Mouse (Mus musculus) adrenal gland, adult 8-10 months (tissue): Measurements from ENCODE around the gene Srp72. TPM values are rescaled to one million over a fixed set of nuclear protein-coding genes. Genes with fewer than 3 reads are reported as not detected.
A peak's percentile ranks its signal among the peaks of the same experiment; 100 is the strongest.
"Not testable (repeated sequence)": the region's sequence is repeated elsewhere in the genome, so short reads cannot be mapped to it uniquely, and the experiment has no call there.

Experiments used
- DNase-seq: peaks from one replicate; pipeline ENCODE4 v3.0.0; 2022
- total RNA-seq, 4 experiments: library from RNA; stranded (reverse); gene quantifications; 2 replicates each; pipeline ENCODE4 v1.2.4; 2022

The Srp72 gene
- total RNA-seq, 4 experiments from 2014 or later, result 124 to 171 (median 156) TPM

DNA sequence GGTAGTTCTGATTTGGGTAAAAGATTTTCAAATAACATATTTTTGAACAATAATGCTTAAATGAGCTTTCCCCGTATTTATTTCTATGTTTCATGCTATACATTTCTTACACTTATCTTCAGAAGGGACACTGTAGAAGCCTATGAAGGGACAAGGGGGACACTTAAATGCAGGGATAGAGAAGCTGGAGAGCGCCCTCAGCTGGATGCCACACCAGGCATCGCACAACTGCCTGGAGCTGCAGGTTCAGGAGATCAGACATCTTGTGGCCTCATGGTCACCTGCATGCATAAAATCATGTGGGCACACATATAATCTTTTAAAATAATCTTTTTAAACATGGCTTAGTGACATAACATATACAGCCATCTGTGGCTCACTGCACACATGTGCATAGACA is 9.8 kb upstream of the Srp72 start:
- DNase-seq, result no peak

DNA sequence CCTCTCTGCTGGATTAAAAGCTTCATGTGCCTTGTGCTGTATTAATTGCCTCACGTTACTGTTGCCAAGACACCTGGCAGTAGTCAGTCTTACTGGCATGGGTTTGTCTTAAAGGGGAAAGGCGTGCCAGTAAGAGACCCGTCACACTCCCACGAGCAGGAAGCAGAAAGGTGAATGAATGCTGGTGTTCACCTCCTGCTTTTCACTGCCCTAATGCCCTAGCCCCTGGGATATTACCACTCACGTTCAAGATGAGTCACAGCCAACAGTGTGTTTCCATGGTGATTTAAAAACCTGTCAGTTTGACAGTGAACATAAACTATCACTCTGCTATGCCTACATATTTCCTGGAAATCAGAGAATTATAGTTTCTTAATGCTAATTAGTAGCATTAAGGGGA is 5.2 kb upstream of the Srp72 start:
- DNase-seq, result no peak

DNA sequence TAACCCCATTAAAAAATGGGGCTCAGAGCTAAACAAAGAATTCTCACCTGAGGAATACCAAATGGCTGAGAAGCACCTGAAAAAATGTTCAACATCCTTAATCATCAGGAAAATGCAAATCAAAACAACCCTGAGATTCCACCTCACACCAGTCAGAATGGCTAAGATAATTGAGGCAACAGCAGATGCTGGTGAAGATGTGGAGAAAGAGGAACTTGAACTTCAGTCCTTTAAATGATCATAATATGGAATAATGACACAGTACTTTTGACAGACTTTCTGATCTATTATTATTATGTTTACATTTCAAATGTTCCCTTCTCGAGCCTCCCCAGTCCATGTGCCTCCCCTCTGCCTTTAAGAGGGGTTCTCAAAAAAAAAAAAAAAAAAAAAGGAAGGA is 3.4 kb upstream of the Srp72 start:
- DNase-seq, result not testable (repeated sequence)

DNA sequence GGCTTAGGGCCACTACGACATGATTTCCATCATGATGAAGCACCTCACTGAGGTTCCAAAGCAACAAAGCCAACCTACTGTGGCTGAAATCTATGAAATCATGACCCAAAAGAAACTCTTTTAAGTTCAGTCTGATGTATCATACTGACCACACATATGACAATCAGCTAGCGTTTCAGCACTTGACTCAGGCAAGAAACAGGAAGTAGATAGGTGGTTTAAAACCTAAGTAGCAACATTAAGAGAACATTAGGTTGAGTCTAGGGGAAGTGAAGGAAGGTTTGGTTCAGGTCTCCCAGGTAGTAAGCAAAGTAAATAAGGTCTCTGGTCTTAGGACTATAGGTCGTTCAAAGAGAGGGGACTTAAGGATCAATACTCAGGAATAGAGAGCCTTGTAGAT is 995 bp upstream of the Srp72 start:
- DNase-seq, result no peak

DNA sequence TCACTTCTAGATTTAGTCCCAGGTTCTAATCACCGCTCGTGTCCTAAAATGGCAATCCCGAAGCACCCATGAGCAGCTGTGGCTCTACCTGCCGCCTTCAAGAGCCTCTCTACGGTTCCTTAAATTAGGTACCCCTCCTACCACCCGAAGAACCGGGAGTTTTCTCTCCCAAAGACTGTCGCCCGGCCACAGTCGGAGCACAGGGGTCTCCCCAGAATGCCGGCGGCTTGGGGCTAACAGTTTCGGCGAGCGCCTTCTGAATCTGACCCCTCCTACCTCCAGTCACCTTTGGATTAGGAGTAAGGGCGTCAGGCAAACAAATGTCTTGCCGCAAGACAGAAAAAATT is 303 bp upstream of the Srp72 start:
- no peak for DNase-seq

DNA sequence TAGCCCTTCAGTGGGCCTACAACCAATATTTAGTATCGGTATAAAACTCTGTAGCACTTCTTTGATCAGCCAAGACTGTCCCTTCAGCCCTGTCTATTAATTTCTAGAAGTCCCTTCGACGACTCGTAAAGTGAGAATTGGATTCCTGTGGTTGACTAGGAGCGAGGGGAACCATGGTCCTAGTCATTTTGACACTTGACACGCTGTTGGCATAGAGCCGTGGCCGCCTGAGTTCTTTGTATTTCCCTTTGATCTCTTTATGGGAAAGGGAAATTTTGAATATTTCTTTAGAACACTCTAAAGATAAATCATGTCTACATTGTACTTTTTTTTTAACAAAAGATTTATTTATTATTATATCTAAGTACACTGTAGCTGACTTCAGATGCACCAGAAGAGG is 1.3 kb downstream of the Srp72 start:
- DNase-seq, result no peak

DNA sequence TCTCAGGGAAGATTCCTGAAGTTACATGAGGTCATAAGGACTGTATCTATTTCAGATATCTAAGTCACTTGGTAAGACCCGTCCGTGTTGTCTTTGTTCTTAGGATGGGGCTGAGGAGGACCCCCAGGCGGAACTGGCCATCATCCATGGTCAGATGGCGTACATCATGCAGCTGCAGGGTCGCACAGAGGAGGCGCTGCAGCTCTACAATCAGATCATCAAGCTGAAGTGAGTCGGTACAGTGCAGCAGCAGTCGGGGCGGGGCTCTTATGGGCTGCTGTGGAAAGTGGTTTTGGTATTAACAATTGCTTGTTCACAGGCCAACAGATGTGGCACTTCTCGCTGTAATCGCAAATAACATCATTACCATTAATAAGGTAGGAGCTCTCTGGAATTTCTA is 9.5 kb downstream of the Srp72 start:
- DNase-seq, result no peak

DNA sequence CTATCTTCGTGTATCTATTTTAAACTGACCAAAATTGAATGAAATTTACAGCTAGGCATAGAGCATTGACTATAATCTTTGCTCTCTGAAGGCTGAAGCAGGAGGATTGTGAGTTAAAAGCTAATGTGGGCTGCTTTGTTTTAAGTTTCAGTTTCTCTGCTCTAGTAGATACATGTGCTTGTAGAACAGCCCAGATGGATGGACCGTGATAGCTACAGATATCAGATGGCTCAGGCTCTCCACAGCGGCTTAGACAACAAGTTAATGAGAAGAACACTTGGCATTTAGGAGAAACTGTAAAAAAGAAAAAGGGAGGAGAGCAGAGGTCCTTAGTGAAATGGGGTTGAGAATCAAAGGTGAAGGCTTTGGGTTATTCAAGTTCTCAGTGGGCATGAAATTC is 16.3 kb downstream of the Srp72 start:
- DNase-seq, result no peak

DNA sequence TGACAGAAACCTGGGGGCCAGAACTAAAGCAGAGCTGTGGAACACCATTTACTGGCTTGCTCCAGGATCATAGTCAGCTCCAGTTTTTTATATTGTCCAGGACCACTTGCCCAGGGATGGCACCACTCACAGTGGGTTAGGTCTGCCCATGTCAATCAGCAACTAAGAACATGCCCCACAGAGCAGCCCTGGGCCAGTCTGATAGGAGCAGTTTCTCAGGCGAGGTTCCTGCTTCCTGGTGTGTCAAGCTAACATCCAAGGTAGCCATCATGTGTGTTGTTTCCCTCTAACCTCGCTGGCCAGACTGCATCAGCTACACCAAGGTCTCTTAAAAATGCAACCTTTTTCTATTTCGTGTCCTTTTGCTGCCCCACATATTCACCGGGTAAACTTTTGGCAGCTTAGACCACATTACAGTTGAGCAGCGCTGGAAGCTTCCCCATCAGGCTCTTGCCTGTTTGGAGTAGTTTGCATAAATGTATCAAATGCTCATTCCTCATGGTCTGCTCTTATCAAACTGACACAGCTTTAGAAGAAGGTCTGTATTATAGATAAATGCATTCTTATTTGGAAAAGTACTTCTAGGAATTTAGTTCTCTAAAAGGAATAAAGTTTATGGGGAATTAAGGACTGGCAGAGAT is 18.8 kb downstream of the Srp72 start:
- DNase-seq, result no peak

DNA sequence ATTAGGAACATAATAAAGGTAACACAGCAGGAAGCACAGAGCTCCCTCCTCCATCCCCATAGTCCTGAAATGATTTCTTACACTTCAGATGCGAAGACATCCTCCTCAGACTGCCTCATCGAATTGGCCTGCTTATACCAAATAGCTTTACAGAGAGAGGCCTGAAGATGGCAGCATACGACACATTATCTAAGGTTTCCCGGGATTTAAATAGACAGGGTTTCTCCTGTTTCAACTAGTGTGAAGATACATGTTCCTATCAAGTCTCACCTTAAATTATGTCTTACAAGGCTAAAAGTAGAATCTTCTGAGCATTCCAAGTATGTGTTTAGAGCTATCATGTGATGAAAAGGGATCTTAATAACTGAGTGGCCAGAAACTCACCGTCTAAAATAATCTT is 23.9 kb downstream of the Srp72 start:
- no peak for DNase-seq

DNA sequence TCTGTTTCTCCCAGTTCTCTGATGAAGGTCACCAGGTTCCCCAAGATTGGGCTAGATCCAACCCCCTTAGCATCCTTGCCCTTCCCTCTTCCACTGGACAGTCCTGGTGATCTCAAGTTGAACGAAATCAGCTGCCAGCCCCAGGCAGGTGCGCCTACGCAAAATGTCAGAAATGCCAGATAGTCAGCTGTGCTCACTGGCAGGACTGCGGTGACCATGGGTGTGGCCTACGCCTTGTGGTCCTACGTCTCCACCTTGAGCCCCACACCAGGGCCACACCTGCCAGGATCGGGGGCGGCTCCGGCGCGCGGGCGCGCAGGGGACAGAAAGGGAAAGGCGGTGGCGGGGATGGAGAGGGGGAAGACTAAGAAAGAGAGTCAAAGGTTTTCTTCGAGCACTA is 26.7 kb downstream of the Srp72 start:
- no peak for DNase-seq

DNA sequence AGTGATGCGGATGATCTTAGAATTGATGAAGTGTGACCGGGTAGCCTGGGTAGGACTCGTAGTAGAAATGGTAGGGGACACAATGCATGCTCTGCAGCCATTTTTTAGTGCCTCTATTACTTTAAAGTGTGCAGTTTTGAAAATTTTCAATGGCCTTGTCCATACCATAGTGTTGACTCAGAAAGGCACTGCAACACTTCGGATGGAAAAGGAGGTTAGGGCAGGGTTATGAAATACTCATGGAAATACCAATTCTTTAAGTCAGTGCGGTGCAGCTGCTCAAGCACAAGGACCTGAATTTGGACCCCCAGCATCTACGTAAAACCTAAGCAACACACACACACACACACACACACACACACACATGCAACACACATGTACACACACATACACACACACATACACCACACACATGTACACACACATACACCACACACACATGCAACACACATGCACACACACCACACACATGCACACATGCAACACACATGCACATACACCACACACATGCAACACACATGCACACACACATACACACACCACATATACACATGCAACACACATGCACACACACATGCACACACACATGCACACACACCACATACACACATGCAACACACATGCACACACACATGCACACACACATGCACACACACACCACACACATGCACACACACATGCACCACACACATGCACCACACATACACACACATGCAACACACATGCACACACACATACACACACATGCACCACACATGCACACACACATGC is 29.8 kb downstream of the Srp72 start, which contains the start of gene Arl9:
TSS of gene Arl9 (plus strand) at position 5 of the 771 bp plus-strand sequence.
- DNase-seq, result no peak

DNA sequence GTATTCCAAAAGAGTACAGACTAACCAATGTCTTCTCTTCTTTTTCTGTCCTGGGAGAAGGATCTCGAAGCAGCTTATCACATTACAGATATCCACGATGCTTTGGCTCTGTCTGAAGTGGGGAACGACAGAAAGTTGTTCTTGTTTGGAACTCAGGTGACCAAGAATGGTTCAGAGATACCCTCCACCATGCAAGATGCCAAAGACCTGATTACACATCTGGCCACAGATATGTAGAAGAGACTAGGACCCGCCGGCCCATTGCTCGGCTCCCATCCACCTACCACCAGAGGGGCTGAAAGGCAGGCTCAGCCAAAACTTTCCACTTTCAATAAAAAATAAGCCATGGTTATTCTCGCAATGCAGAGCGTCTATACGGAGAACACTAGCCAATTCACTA is 35.9 kb downstream of the Srp72 start:
- no peak for DNase-seq

DNA sequence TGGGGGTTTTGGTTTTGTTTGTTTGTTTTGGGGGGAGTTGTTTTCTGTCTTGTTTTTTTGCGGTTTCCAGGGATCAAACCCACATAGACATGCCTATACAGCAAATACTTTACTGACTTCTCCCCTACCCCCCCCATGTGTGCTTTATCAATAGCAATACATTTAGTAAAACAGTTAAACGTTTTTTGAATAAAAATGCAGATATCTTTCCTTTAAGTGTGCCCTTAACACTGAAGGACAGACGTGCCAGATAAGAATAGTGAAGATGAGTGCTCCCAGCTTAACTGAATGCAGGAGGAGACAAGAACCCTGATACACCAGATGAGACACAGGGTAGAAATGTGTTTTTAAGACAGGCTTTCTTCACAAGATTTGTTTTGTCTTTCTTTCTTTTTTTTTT is 36.6 kb downstream of the Srp72 start:
- DNase-seq, result no peak

DNA sequence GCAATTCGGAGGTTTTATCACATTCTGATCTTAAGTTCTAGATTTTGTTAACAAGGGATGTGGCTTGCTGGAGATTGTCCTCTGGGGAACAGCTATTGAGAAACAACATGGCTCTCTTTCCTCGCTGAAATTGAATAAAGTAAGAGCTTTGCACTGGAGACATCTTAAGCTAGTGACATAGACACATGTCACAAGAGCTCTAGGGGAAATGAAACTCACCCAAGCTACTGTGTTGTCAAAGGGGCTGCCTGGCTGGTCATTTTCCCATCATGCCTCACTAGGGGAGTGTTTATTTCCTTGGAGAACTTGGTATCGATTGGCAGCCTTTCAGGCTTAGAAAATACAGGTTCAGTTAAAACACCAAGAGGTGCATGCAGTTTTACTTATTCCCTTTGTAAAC is 38.7 kb downstream of the Srp72 start:
- DNase-seq, result no peak

DNA sequence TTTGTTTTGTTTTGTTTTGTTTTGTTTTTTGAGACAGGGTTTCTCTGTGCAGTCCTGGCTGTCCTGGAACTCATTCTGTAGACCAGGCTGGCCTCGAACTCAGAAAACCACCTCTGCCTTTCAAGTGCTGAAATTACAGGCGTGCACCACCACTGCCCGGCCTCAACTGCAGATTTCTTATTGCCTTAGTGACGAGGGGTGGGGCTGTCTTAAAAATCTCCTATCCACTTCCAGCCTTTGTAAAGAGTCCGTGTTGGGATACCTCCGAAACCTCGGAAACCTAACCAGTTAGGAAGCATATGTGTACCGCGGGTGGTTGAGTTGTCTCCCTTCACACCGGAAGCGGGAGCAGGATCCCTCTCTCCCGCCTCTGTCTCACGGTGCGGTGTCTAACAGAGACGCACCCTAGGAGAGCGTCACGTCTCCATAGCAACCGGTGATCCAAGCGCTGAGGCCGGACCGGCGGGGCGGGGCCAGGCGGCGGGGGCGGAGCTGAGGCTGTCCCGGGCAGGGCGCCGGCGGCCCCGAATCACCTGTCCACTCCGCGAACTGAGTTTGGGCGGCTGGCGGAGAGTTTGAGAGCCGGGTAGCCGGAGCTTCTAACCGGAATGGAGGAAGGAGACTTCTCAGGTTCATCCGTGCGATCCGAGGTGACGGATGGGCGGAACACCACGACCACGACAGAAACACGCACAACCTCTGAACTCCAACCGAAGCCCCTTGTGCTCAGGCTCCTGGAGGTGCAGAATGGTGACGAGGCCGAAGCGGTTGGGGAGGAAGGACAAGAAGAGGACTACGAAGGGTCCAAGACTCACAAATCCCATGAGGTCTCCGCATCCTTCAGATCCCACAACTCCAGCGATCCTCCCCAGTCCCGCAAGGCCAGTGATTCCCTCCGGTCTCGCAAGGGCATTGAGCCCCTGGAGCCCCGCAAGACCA is 41.3 kb downstream of the Srp72 start, which contains the start of gene Thegl:
TSS of gene Thegl (plus strand) at position 480 of the 939 bp plus-strand sequence.
- DNase-seq, result peak; percentile 68

DNA sequence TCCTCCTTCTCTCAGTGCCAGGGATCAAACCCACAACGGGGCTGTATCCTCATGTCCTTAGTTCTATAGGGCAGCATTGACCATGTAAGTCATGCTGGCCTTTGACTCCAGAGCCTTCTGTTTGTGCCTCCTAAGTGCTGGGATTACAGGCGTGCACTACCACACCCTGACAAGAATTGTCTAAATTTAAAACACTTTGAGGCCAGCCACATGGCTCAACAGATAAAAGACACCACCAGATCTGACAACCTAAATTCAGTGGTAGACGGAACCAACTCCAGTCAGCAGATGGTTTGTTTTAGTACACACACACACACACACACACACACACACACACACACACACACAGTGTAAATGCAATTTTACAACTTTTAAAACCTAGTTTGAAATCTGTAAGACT is 53.6 kb downstream of the Srp72 start:
- DNase-seq, result no peak

DNA sequence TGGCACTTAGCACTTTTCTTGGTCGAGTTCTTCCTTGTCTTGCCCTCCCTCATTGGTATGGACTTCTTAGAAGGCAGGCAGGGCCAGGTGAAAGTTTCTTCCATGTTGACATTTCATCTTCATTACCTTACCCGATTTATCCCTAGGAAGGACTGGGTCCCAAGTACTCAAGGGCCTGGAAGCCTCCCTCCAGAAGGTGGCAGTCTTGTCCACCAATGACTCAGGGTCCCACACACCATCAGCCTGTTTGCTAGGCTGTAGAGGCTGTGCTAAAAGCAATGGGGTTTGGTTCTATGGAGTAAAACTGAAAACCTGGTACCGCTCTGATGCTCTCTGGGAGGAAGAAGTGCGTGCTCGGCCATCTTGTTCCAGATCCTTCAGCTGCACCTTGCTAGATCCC is 55.3 kb downstream of the Srp72 start:
- peak; percentile 9 for DNase-seq

DNA sequence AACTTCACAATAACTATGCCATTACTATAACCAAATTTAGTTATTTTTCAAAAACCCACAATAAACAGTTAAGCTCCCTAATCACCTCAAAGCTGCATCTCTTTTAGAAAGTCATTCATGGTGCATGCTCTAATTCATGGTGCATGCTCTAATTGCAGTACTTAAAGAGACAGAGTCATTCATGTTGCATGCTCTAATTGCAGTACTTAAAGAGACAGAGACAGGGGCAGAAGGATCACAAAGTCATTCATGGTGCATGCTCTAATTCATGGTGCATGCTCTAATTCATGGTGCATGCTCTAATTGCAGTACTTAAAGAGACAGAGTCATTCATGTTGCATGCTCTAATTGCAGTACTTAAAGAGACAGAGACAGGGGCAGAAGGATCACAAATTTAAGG is 60.6 kb downstream of the Srp72 start:
- DNase-seq, result not testable (repeated sequence)

DNA sequence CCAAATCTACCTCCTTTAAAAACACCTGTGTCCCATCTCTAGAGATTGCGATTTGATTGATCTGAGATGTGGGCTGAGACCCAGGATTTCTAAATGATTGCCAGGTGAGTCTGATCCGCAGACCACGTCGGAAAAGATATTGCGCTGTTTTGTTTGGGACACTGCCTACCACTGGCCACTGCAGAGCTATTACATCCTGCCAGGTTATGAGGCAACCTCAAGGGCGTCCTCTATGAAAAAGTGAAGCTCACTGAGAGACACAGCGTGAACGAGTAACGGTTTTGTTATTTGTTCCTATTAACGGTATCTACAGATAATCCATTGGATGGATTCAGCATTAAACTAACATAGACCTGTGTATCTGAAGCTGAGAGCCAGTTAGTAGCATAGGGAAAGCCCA is 64.0 kb downstream of the Srp72 start:
- DNase-seq, result no peak

DNA sequence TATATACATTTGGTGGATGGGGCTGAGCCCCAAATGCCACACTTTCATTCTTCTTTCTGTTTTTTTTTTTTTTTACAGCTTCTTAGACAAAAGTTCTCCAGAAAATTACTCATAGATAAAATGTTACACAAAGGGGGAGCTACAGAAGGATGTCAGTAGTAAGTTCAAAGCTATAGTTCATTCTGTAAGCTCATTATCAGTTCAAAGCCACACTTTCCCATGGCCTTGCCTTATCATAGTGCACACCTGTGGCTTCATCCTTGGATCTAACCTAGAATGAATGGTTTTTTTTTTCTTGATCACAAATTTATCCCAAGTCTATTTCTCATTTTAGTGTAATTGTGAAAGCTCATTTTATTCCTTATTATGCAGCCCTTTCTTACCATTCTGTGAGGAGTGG is 64.9 kb downstream of the Srp72 start:
- DNase-seq, result no peak

DNA sequence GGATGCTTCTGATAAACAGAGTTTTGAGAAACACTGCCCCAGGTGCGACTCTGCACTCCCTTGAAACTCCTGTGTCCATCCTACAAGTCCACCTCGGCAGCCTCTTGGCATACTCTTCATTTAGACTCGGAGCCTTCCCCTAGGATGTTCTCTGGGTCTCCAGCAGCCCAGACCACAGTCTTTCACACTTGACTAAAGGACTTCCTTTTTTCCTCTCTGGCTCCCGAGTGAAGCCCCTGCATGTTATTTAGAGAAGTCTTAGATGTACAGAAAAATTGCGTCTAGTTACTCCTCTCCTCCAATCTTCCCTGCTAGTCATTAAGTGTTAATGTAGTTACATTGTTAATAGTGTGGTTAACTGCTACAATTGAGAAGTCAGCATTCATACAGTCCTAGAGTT is 69.9 kb downstream of the Srp72 start:
- no peak for DNase-seq
